Mouse (Mus musculus) liver, embryonic 13.5 days (tissue): Measurements from ENCODE around the gene Gmnc. TPM values are rescaled to one million over a fixed set of nuclear protein-coding genes. Genes with fewer than 3 reads are reported as not detected.

Experiments used
- ATAC-seq: fragments of 200-750 bp; cut with Nextera tagmentation; 2 replicates; pipeline ENCODE4 v1.8.0; 2017; ENCODE audit warnings: low read depth, mild to moderate bottlenecking, moderate number of reproducible peaks, moderate library complexity
- DNase-seq: peaks from one replicate; pipeline ENCODE4 v3.0.0; 2022
- H3K27ac ChIP-seq: fragments of 300-500 bp; sonication (generic); 2 replicates; pipeline ENCODE4 v1.5.1; 2015; ENCODE audit warnings: moderate library complexity, mild to moderate bottlenecking, inconsistent platforms
- H3K27me3 ChIP-seq: fragments of 300-500 bp; sonication (generic); 2 replicates; pipeline ENCODE4 v1.6.1; 2015; ENCODE audit warnings: mild to moderate bottlenecking, inconsistent platforms
- H3K36me3 ChIP-seq: fragments of 300-500 bp; sonication (generic); 2 replicates; pipeline ENCODE4 v1.6.1; 2015; ENCODE audit warnings: mild to moderate bottlenecking, inconsistent platforms
- H3K4me1 ChIP-seq: fragments of 300-500 bp; sonication (generic); replicated peaks from 2 replicates; pipeline ENCODE4 v1.6.1; 2015; ENCODE audit warnings: inconsistent platforms
- H3K4me2 ChIP-seq: fragments of 300-500 bp; sonication (generic); 2 replicates; pipeline ENCODE4 v1.6.1; 2015; ENCODE audit warnings: inconsistent platforms, mild to moderate bottlenecking, moderate library complexity
- H3K4me3 ChIP-seq: fragments of 300-500 bp; sonication (generic); replicated peaks from 2 replicates; pipeline ENCODE4 v1.5.1; 2015; ENCODE audit warnings: mild to moderate bottlenecking, inconsistent platforms
- H3K9ac ChIP-seq: fragments of 300-500 bp; sonication (generic); 2 replicates; pipeline ENCODE4 v1.6.1; 2015; ENCODE audit warnings: mild to moderate bottlenecking, inconsistent platforms
- H3K9me3 ChIP-seq: fragments of 300-500 bp; sonication (generic); replicated peaks from 2 replicates; pipeline ENCODE4 v1.6.1; 2016; ENCODE audit warnings: inconsistent platforms
- WGBS: fragments of 180-500 bp; shearing (Covaris S2); methylation state at CpG from one replicate; pipeline ENCODE4 v1.1.7; 2015; ENCODE audit not compliant: insufficient replicate concordance; 5-methylcytosine and 5-hydroxymethylcytosine counted together
- polyA plus RNA-seq: library from polyadenylated mRNA; unstranded; fragments of >200 nt; fragmentation: Nextera tagmentation; extraction: Ambion mirVana; gene quantifications from 2 replicates; pipeline ENCODE4 v1.2.1, GENCODE M21; 2015

Gene Gmnc
- polyA plus RNA-seq, 1 experiment from 2014 or later = not detected

- no peak for ATAC-seq
- peak overlapping the region; percentile 34; the same call in 1 of the 2 replicates for H3K4me2 ChIP-seq
- WGBS = 3% methylated on average over 28 of the region's 28 CpGs
- DNase-seq = no peak
- no peaks in the 10 kb centered on the region for H3K36me3 ChIP-seq
- no peaks in the 10 kb centered on the region for H3K9me3 ChIP-seq
- no peak overlapping the region for H3K27ac ChIP-seq
- peaks cover 9% of the 10 kb centered on the region for H3K27me3 ChIP-seq
- no peak overlapping the region for H3K4me3 ChIP-seq
- 0 out of 2 replicates have a peak, but pooled peaks cover 4% of the 10 kb centered on the region for H3K4me1 ChIP-seq
- no peak overlapping the region for H3K9ac ChIP-seq
Measured at GRCm38 (mm10) chr16:26967967-26968366, 23.5 kb downstream of the Gmnc start.

GRCm38 (mm10) chr16:26966830-26967229 is 24.6 kb downstream of the Gmnc start:
- WGBS = 68% methylated on average over 2 of the region's 2 CpGs
- peaks cover 9% of the 10 kb centered on the region for H3K27me3 ChIP-seq
- H3K4me1 ChIP-seq = 0 out of 2 replicates have a peak, but pooled peaks cover 4% of the 10 kb centered on the region
- no peak for ATAC-seq
- no peak overlapping the region for H3K4me3 ChIP-seq
- H3K36me3 ChIP-seq = no peaks in the 10 kb centered on the region
- no peaks in the 10 kb centered on the region for H3K9me3 ChIP-seq
- DNase-seq = no peak
- no peak overlapping the region for H3K9ac ChIP-seq
- H3K4me2 ChIP-seq = no peak overlapping the region
- no peak overlapping the region for H3K27ac ChIP-seq

- Histone ChIP-seq H3K27me3 (no peaks in the 10 kb centered on the region), H3K27ac (no peak overlapping the region), H3K4me1 (no peaks in the 10 kb centered on the region), H3K9me3 (no peaks in the 10 kb centered on the region), H3K4me3 (no peak overlapping the region), H3K9ac (no peak overlapping the region), H3K4me2 (no peak overlapping the region), H3K36me3 (no peaks in the 10 kb centered on the region)
- no peak for ATAC-seq
- no peak for DNase-seq
Measured at GRCm38 (mm10) chr16:26961971-26962370, 29.5 kb downstream of the Gmnc start.

- no peaks in the 10 kb centered on the region for H3K36me3 ChIP-seq
- no peak overlapping the region for H3K4me3 ChIP-seq
- ATAC-seq = no peak
Measured at GRCm38 (mm10) chr16:26951601-26952000, 39.9 kb downstream of the Gmnc start.

GRCm38 (mm10) chr16:26950209-26950608 is 41.2 kb downstream of the Gmnc start:
- Histone ChIP-seq H3K36me3 (no peaks in the 10 kb centered on the region), H3K9me3 (no peaks in the 10 kb centered on the region; the same call in 1 of the 2 replicates), H3K4me3 (no peak overlapping the region), H3K4me2 (no peak overlapping the region), H3K27me3 (no peaks in the 10 kb centered on the region), H3K9ac (no peak overlapping the region), H3K4me1 (no peaks in the 10 kb centered on the region), H3K27ac (no peak overlapping the region)
- DNase-seq = no peak
- WGBS = 47% methylated on average over 4 of the region's 4 CpGs
- no peak for ATAC-seq

More at GRCm38 (mm10) chr16:26951601-26952000, 39.9 kb downstream of the Gmnc start:
- 89% methylated on average over 3 of the region's 3 CpGs for WGBS
- Histone ChIP-seq H3K4me1 (no peaks in the 10 kb centered on the region), H3K9me3 (no peaks in the 10 kb centered on the region; the same call in 1 of the 2 replicates), H3K27ac (no peak overlapping the region), H3K9ac (no peak overlapping the region), H3K27me3 (no peaks in the 10 kb centered on the region), H3K4me2 (no peak overlapping the region)
- no peak for DNase-seq

GRCm38 (mm10) chr16:26903968-26904367 is 87.5 kb downstream of the Gmnc start:
- no peak overlapping the region for H3K4me3 ChIP-seq
- DNase-seq = no peak
- H3K27ac ChIP-seq = no peak overlapping the region
- H3K9ac ChIP-seq = no peak overlapping the region
- no peaks in the 10 kb centered on the region for H3K27me3 ChIP-seq
- H3K9me3 ChIP-seq = no peaks in the 10 kb centered on the region
- no peaks in the 10 kb centered on the region for H3K36me3 ChIP-seq
- H3K4me2 ChIP-seq = no peak overlapping the region
- WGBS = 49% methylated on average over 1 of the region's 1 CpGs
- H3K4me1 ChIP-seq = no peaks in the 10 kb centered on the region
- no peak for ATAC-seq

GRCm38 (mm10) chr16:26901471-26901870 is 90.0 kb downstream of the Gmnc start:
- Histone ChIP-seq H3K9me3 (no peaks in the 10 kb centered on the region), H3K4me3 (no peak overlapping the region), H3K27me3 (no peaks in the 10 kb centered on the region), H3K4me2 (no peak overlapping the region), H3K4me1 (no peaks in the 10 kb centered on the region), H3K27ac (no peak overlapping the region), H3K36me3 (no peaks in the 10 kb centered on the region), H3K9ac (no peak overlapping the region)
- ATAC-seq = no peak
- WGBS = 44% methylated on average over 4 of the region's 4 CpGs
- DNase-seq = no peak

- no peaks in the 10 kb centered on the region for H3K27me3 ChIP-seq
- no peaks in the 10 kb centered on the region for H3K36me3 ChIP-seq
- no peak for ATAC-seq
- no peak overlapping the region for H3K4me3 ChIP-seq
- H3K9ac ChIP-seq = no peak overlapping the region
- no peak for DNase-seq
- 23% methylated on average over 4 of the region's 4 CpGs for WGBS
- H3K27ac ChIP-seq = no peak overlapping the region
- H3K4me2 ChIP-seq = no peak overlapping the region
- H3K4me1 ChIP-seq = no peaks in the 10 kb centered on the region
- H3K9me3 ChIP-seq = no peaks in the 10 kb centered on the region
Measured at GRCm38 (mm10) chr16:26886337-26886736, 105.1 kb downstream of the Gmnc start.

GRCm38 (mm10) chr16:26876885-26877284 is 114.6 kb downstream of the Gmnc start:
- Histone ChIP-seq H3K27me3 (no peaks in the 10 kb centered on the region), H3K36me3 (no peaks in the 10 kb centered on the region), H3K4me1 (no peaks in the 10 kb centered on the region), H3K27ac (no peak overlapping the region), H3K9ac (no peak overlapping the region), H3K9me3 (no peaks in the 10 kb centered on the region), H3K4me3 (no peak overlapping the region), H3K4me2 (no peak overlapping the region)
- ATAC-seq (no peak), DNase-seq (no peak)
- whole genome bisulfite sequencing = 49% methylated on average over 3 of the region's 3 CpGs
